Mouse (Mus musculus): Measurements from ENCODE around the gene Otub1. TPM values are rescaled to one million over a fixed set of nuclear protein-coding genes. Genes with fewer than 3 reads are reported as not detected.

Otub1 gene
- polyA plus RNA-seq, 1 experiment: 112 TPM

GRCm38 (mm10) chr19:7226511-7226914 is 20.4 kb upstream of the Otub1 start:
- TF ChIP-seq FLI1 (IDR thresholded peaks at IDR 0.05; ENCODE audit: low read length) (no peak), GATA1 (IDR thresholded peaks at IDR 0.05; ENCODE audit: borderline replicate concordance, low read length) (no peak)
- Histone ChIP-seq H3K9me3 (no peaks in the 10 kb centered on the region), H3K4me1 (peaks cover 24% of the 10 kb centered on the region), H3K4me3 (replicated peaks) (peak overlapping the region; percentile 30), H3K27me3 (replicated peaks) (no peaks in the 10 kb centered on the region), H3K36me3 (replicated peaks; ENCODE audit: low read length) (peaks cover 70% of the 10 kb centered on the region)

- Histone ChIP-seq H3K9me3 (no peaks in the 10 kb centered on the region), H3K4me3 (replicated peaks) (no peak overlapping the region), H3K4me1 (peaks cover 22% of the 10 kb centered on the region), H3K36me3 (replicated peaks; ENCODE audit: low read length) (peaks cover 57% of the 10 kb centered on the region), H3K27me3 (replicated peaks) (no peaks in the 10 kb centered on the region)
- TF ChIP-seq FLI1 (IDR thresholded peaks at IDR 0.05; ENCODE audit: low read length) (no peak), GATA1 (IDR thresholded peaks at IDR 0.05; ENCODE audit: borderline replicate concordance, low read length) (no peak)
These were observed 19.1 kb upstream of the Otub1 start for GRCm38 (mm10) chr19:7225096-7225690.

- Histone ChIP-seq H3K4me1 (peaks cover 20% of the 10 kb centered on the region), H3K4me3 (replicated peaks) (no peak overlapping the region), H3K27me3 (replicated peaks) (no peaks in the 10 kb centered on the region), H3K9me3 (no peaks in the 10 kb centered on the region), H3K36me3 (replicated peaks; ENCODE audit: low read length) (peaks cover 47% of the 10 kb centered on the region)
- TF ChIP-seq GATA1 (IDR thresholded peaks at IDR 0.05; ENCODE audit: borderline replicate concordance, low read length): no peak
- TF ChIP-seq FLI1 (IDR thresholded peaks at IDR 0.05; ENCODE audit: low read length): no peak
These were observed 18.1 kb upstream of the Otub1 start for GRCm38 (mm10) chr19:7224253-7224652.

GRCm38 (mm10) chr19:7223488-7223887 is 17.4 kb upstream of the Otub1 start:
- H3K4me3 ChIP-seq (replicated peaks): no peak overlapping the region
- no peaks in the 10 kb centered on the region for H3K9me3 ChIP-seq
- TF ChIP-seq FLI1 (IDR thresholded peaks at IDR 0.05; ENCODE audit: low read length) (no peak), GATA1 (IDR thresholded peaks at IDR 0.05; ENCODE audit: borderline replicate concordance, low read length) (no peak)
- peaks cover 41% of the 10 kb centered on the region for H3K36me3 ChIP-seq (replicated peaks; ENCODE audit: low read length)
- peaks cover 24% of the 10 kb centered on the region for H3K4me1 ChIP-seq
- H3K27me3 ChIP-seq (replicated peaks): no peaks in the 10 kb centered on the region

- Histone ChIP-seq H3K4me3 (replicated peaks) (no peak overlapping the region), H3K9me3 (no peaks in the 10 kb centered on the region), H3K36me3 (replicated peaks; ENCODE audit: low read length) (peaks cover 28% of the 10 kb centered on the region), H3K27me3 (replicated peaks) (no peaks in the 10 kb centered on the region), H3K4me1 (peaks cover 32% of the 10 kb centered on the region)
- no peak for TF ChIP-seq FLI1 (IDR thresholded peaks at IDR 0.05; ENCODE audit: low read length)
- no peak for TF ChIP-seq GATA1 (IDR thresholded peaks at IDR 0.05; ENCODE audit: borderline replicate concordance, low read length)
These were observed 16.1 kb upstream of the Otub1 start for GRCm38 (mm10) chr19:7222196-7222595.

- Histone ChIP-seq H3K27me3 (replicated peaks) (no peaks in the 10 kb centered on the region), H3K36me3 (replicated peaks; ENCODE audit: low read length) (peaks cover 28% of the 10 kb centered on the region), H3K4me3 (replicated peaks) (no peak overlapping the region), H3K4me1 (peaks cover 50% of the 10 kb centered on the region), H3K9me3 (no peaks in the 10 kb centered on the region)
- TF ChIP-seq GATA1 (IDR thresholded peaks at IDR 0.05; ENCODE audit: borderline replicate concordance, low read length): no peak
- TF ChIP-seq FLI1 (IDR thresholded peaks at IDR 0.05; ENCODE audit: low read length): no peak
These were observed 12.6 kb upstream of the Otub1 start for GRCm38 (mm10) chr19:7218753-7219152.

GRCm38 (mm10) chr19:7217926-7218267 is 11.8 kb upstream of the Otub1 start:
- H3K9me3 ChIP-seq: no peaks in the 10 kb centered on the region
- H3K4me3 ChIP-seq (replicated peaks): peak overlapping the region; percentile 99
- H3K27me3 ChIP-seq (replicated peaks): no peaks in the 10 kb centered on the region
- TF ChIP-seq GATA1 (IDR thresholded peaks at IDR 0.05; ENCODE audit: borderline replicate concordance, low read length) (no peak), FLI1 (IDR thresholded peaks at IDR 0.05; ENCODE audit: low read length) (no peak)
- peaks cover 47% of the 10 kb centered on the region for H3K4me1 ChIP-seq
- H3K36me3 ChIP-seq (replicated peaks; ENCODE audit: low read length): peaks cover 36% of the 10 kb centered on the region

GRCm38 (mm10) chr19:7217162-7217925 is 11.2 kb upstream of the Otub1 start, which contains the start of gene Cox8a:
Gene Cox8a, minus strand, starts transcription at chr19:7217616.
- Histone ChIP-seq H3K4me3 (replicated peaks) (peak within 1 kb of the TSS; percentile 99), H3K27me3 (replicated peaks) (no peaks in the 10 kb centered on the region), H3K4me1 (peaks cover 48% of the 10 kb centered on the region), H3K36me3 (replicated peaks; ENCODE audit: low read length) (peaks cover 39% of the 10 kb centered on the region), H3K9me3 (no peaks in the 10 kb centered on the region)
- no peak for TF ChIP-seq GATA1 (IDR thresholded peaks at IDR 0.05; ENCODE audit: borderline replicate concordance, low read length)
- peak; percentile 96; the same call in 1 of the 2 replicates for TF ChIP-seq FLI1 (IDR thresholded peaks at IDR 0.05; ENCODE audit: low read length)

GRCm38 (mm10) chr19:7214484-7214883 is 8.4 kb upstream of the Otub1 start:
- Histone ChIP-seq H3K4me1 (peaks cover 66% of the 10 kb centered on the region), H3K9me3 (no peaks in the 10 kb centered on the region), H3K36me3 (replicated peaks; ENCODE audit: low read length) (peaks cover 59% of the 10 kb centered on the region), H3K27me3 (replicated peaks) (no peaks in the 10 kb centered on the region), H3K4me3 (replicated peaks) (no peak overlapping the region)
- no peak for TF ChIP-seq GATA1 (IDR thresholded peaks at IDR 0.05; ENCODE audit: borderline replicate concordance, low read length)

- Histone ChIP-seq H3K9me3 (no peaks in the 10 kb centered on the region), H3K27me3 (replicated peaks) (no peaks in the 10 kb centered on the region), H3K36me3 (replicated peaks; ENCODE audit: low read length) (peaks cover 59% of the 10 kb centered on the region), H3K4me3 (replicated peaks) (no peak overlapping the region), H3K4me1 (peaks cover 57% of the 10 kb centered on the region)
- no peak for TF ChIP-seq FLI1 (IDR thresholded peaks at IDR 0.05; ENCODE audit: low read length)
- no peak for TF ChIP-seq GATA1 (IDR thresholded peaks at IDR 0.05; ENCODE audit: borderline replicate concordance, low read length)
These were observed 6.9 kb upstream of the Otub1 start for GRCm38 (mm10) chr19:7213010-7213409.
